Mouse (Mus musculus) limb, embryonic 13.5 days (tissue): ENCODE data around the gene Mdfi. TPM values are rescaled to one million over a fixed set of nuclear protein-coding genes. Genes with fewer than 3 reads are reported as not detected.
"Not testable (repeated sequence)": the region's sequence is repeated elsewhere in the genome, so short reads cannot be mapped to it uniquely, and the experiment has no call there.

ENCODE experiments used
- ATAC-seq: fragments of 200-750 bp; cut with Nextera tagmentation; 2 replicates; pipeline ENCODE4 v1.8.0; 2017; ENCODE audit warnings: low read depth, moderate number of reproducible peaks, moderate TSS enrichment; ENCODE audit not compliant: low FRiP score
- H3K27ac ChIP-seq: fragments of 300-500 bp; sonication (generic); 2 replicates; pipeline ENCODE4 v1.5.1; 2015; ENCODE audit warnings: inconsistent platforms, mild to moderate bottlenecking, moderate library complexity
- H3K27me3 ChIP-seq: fragments of 300-500 bp; sonication (generic); 2 replicates; pipeline ENCODE4 v1.6.1; 2015; ENCODE audit warnings: mild to moderate bottlenecking, inconsistent platforms
- H3K36me3 ChIP-seq: fragments of 300-500 bp; sonication (generic); 2 replicates; pipeline ENCODE4 v1.6.1; 2015; ENCODE audit warnings: inconsistent platforms, mild to moderate bottlenecking, moderate library complexity
- H3K4me1 ChIP-seq: fragments of 300-500 bp; sonication (generic); 2 replicates; pipeline ENCODE4 v1.6.1; 2015; ENCODE audit warnings: inconsistent platforms
- H3K4me2 ChIP-seq: fragments of 300-500 bp; sonication (generic); replicated peaks from 2 replicates; pipeline ENCODE4 v1.6.1; 2015; ENCODE audit warnings: inconsistent platforms, mild to moderate bottlenecking, moderate library complexity
- H3K4me3 ChIP-seq: fragments of 300-500 bp; sonication (generic); 2 replicates; pipeline ENCODE4 v1.5.1; 2015; ENCODE audit warnings: moderate library complexity, mild to moderate bottlenecking, inconsistent platforms
- H3K9ac ChIP-seq: fragments of 300-500 bp; sonication (generic); 2 replicates; pipeline ENCODE4 v1.6.1; 2015; ENCODE audit warnings: mild to moderate bottlenecking, inconsistent platforms
- H3K9me3 ChIP-seq: fragments of 300-500 bp; sonication (generic); 2 replicates; pipeline ENCODE4 v1.6.1; 2016; ENCODE audit warnings: inconsistent platforms
- WGBS: fragments of 180-500 bp; shearing (Covaris S2); methylation state at CpG from one replicate; pipeline ENCODE4 v1.1.7; 2015; 5-methylcytosine and 5-hydroxymethylcytosine counted together
- polyA plus RNA-seq: library from polyadenylated mRNA; unstranded; fragments of >200 nt; fragmentation: Nextera tagmentation; extraction: Ambion mirVana; gene quantifications from 2 replicates; pipeline ENCODE4 v1.2.1, GENCODE M21; 2015

Gene Mdfi
- polyA plus RNA-seq, 1 experiment from 2014 or later: 33.9 TPM

DNA sequence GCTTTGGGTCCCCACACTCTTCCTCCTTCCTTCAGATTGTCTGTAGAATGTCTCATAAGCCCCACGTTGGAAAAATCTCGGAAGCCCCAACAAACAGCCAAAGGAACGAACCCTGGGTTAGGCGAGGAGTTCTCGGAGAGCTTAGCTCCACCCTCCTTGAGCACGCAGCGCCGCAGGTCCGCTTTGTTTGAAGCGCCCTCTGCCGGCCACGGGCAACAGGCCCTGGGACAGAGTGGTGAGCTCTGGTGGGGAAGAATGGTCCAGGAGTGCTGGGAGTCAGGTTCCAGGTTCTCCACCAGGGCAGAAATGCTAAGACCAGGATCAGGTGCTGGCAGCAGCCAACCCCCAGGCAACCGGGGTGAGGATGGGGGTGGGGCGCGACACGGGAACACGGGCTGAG is 30.0 kb upstream of the Mdfi start:
- H3K9ac ChIP-seq: no peak overlapping the region
- WGBS: 2% methylated on average over 17 of the region's 17 CpGs

GRCm38 (mm10) chr17:47863437-47863836 is 28.9 kb upstream of the Mdfi start:
- Histone ChIP-seq H3K27me3 (no peaks in the 10 kb centered on the region), H3K4me3 (no peak overlapping the region), H3K4me2 (peak overlapping the region; percentile 17), H3K36me3 (peaks cover 21% of the 10 kb centered on the region), H3K4me1 (peaks cover 31% of the 10 kb centered on the region), H3K9me3 (no peaks in the 10 kb centered on the region), H3K9ac (peak overlapping the region; percentile 45), H3K27ac (peak overlapping the region; percentile 81)
- WGBS: 22% methylated on average over 11 of the region's 11 CpGs
- peak; percentile 49; the same call in 1 of the 2 replicates for ATAC-seq

More for the DNA sequence above, 30.0 kb upstream of the Mdfi start:
- peak overlapping the region; percentile 81; the same call in 1 of the 2 replicates for H3K27ac ChIP-seq
- ATAC-seq: peak; percentile 82
- peaks cover 31% of the 10 kb centered on the region for H3K4me1 ChIP-seq
- H3K27me3 ChIP-seq: no peaks in the 10 kb centered on the region
- H3K4me3 ChIP-seq: no peak overlapping the region
- H3K36me3 ChIP-seq: peaks cover 32% of the 10 kb centered on the region
- H3K4me2 ChIP-seq: peak overlapping the region; percentile 35
- no peaks in the 10 kb centered on the region for H3K9me3 ChIP-seq

GRCm38 (mm10) chr17:47863023-47863422 is 28.5 kb upstream of the Mdfi start:
- H3K27ac ChIP-seq: peak overlapping the region; percentile 81
- no peaks in the 10 kb centered on the region for H3K27me3 ChIP-seq
- peak overlapping the region; percentile 45; the same call in 1 of the 2 replicates for H3K9ac ChIP-seq
- peak overlapping the region; percentile 17 for H3K4me2 ChIP-seq
- H3K4me1 ChIP-seq: peaks cover 31% of the 10 kb centered on the region
- 0 out of 2 replicates have a peak, but pooled peaks cover under 1% of the 10 kb centered on the region for H3K9me3 ChIP-seq
- ATAC-seq: no peak
- no peak overlapping the region for H3K4me3 ChIP-seq
- WGBS: 65% methylated on average over 4 of the region's 4 CpGs
- peaks cover 17% of the 10 kb centered on the region for H3K36me3 ChIP-seq

DNA sequence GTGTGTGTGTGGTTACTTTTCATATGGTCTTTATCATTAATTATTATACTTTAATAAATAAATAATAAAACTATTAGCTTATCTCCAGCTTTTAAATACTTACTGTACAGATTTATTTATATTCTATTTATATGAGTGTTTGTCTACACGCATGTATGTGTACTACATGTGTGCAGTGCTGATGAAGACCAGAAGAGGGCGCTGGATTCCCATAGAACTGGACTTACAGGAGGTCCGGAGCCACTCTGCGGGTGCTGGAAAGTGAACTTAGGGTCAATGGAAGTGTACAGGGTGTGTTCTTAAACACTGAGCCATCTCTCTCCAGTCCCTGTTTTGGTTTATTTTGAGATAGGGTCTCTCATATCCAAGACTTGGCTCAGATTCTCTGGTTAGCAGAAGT is 21.1 kb upstream of the Mdfi start:
- H3K4me1 ChIP-seq: peaks cover 14% of the 10 kb centered on the region
- H3K9me3 ChIP-seq: peaks cover 12% of the 10 kb centered on the region; the same call in 1 of the 2 replicates
- H3K27ac ChIP-seq: no peak overlapping the region
- ATAC-seq: no peak
- WGBS: 79% methylated on average over 4 of the region's 4 CpGs
- no peak overlapping the region for H3K4me2 ChIP-seq
- 0 out of 2 replicates have a peak, but pooled peaks cover 7% of the 10 kb centered on the region for H3K27me3 ChIP-seq
- no peak overlapping the region for H3K9ac ChIP-seq
- H3K4me3 ChIP-seq: no peak overlapping the region
- H3K36me3 ChIP-seq: no peaks in the 10 kb centered on the region

GRCm38 (mm10) chr17:47854908-47855307 is 20.4 kb upstream of the Mdfi start:
- Histone ChIP-seq H3K27ac (no peak overlapping the region), H3K9ac (no peak overlapping the region), H3K4me2 (no peak overlapping the region), H3K4me3 (no peak overlapping the region), H3K36me3 (no peaks in the 10 kb centered on the region), H3K27me3 (0 out of 2 replicates have a peak, but pooled peaks cover 7% of the 10 kb centered on the region), H3K4me1 (peaks cover 10% of the 10 kb centered on the region), H3K9me3 (peaks cover 12% of the 10 kb centered on the region; the same call in 1 of the 2 replicates)
- ATAC-seq: no peak
- 78% methylated on average over 8 of the region's 8 CpGs for WGBS

- WGBS: 76% methylated on average over 4 of the region's 4 CpGs
- Histone ChIP-seq H3K27ac (no peak overlapping the region), H3K4me3 (no peak overlapping the region), H3K4me1 (peaks cover 10% of the 10 kb centered on the region), H3K9me3 (peaks cover 12% of the 10 kb centered on the region; the same call in 1 of the 2 replicates), H3K27me3 (0 out of 2 replicates have a peak, but pooled peaks cover 7% of the 10 kb centered on the region), H3K4me2 (no peak overlapping the region), H3K36me3 (no peaks in the 10 kb centered on the region), H3K9ac (no peak overlapping the region)
- no peak for ATAC-seq
Observed at GRCm38 (mm10) chr17:47853760-47854159, 19.3 kb upstream of the Mdfi start.

- Histone ChIP-seq H3K27me3 (0 out of 2 replicates have a peak, but pooled peaks cover 7% of the 10 kb centered on the region), H3K9ac (no peak overlapping the region), H3K4me2 (no peak overlapping the region), H3K9me3 (peaks cover 12% of the 10 kb centered on the region; the same call in 1 of the 2 replicates), H3K4me1 (peaks cover 10% of the 10 kb centered on the region), H3K27ac (no peak overlapping the region), H3K36me3 (no peaks in the 10 kb centered on the region), H3K4me3 (no peak overlapping the region)
- WGBS: 93% methylated on average over 3 of the region's 4 CpGs
- ATAC-seq: no peak
Observed at GRCm38 (mm10) chr17:47853336-47853735, 18.8 kb upstream of the Mdfi start.

- not testable (repeated sequence) for H3K27me3 ChIP-seq, H3K36me3 ChIP-seq, H3K27ac ChIP-seq, H3K9me3 ChIP-seq
- WGBS: 11% methylated on average over 22 of the region's 22 CpGs
- H3K4me3 ChIP-seq: peak overlapping the region; percentile 27
- peak overlapping the region; percentile 66 for H3K4me2 ChIP-seq
- peaks cover 10% of the 10 kb centered on the region for H3K4me1 ChIP-seq
- ATAC-seq: peak; percentile 51; the same call in 1 of the 2 replicates
- H3K9ac ChIP-seq: peak overlapping the region; percentile 31
Observed at GRCm38 (mm10) chr17:47851798-47852360, 17.4 kb upstream of the Mdfi start.

DNA sequence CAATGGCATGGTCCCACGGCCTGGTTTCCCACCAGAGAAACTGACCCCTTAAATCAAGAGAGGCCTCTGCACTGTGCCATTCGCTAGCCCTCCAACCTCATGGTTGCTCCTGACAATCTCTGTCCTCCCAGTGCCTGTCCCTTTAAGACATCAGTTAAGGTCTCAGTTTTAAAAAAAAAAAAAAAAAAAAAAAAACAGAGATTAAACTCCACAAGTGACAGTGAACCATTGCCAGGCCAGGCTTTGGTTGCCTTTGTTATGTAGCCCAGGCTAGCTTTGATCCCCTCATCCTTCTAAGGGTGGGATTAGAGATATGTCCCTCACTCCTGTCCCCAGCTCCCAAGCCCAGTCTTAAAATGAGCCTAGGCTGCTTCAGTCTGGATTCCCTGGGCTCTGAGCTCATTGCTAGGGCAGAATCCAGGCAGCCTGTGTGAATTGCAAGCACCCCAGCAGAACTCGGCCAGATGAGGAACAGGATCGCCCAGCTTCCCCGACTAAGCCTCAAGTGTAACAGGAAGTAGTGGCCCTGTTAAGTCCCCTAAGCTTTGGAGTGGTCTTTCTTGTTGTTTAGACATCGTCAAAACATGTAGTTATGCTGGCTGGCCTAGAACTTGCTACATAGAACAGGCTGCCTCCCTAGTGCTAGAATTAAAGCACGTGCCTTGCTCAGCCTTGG is 16.3 kb upstream of the Mdfi start:
- H3K9ac ChIP-seq: no peak overlapping the region
- no peak overlapping the region for H3K4me3 ChIP-seq
- no peak overlapping the region for H3K27ac ChIP-seq
- peaks cover 10% of the 10 kb centered on the region for H3K4me1 ChIP-seq
- H3K9me3 ChIP-seq: peaks cover 3% of the 10 kb centered on the region; the same call in 1 of the 2 replicates
- 70% methylated on average over 7 of the region's 7 CpGs for WGBS
- H3K27me3 ChIP-seq: 0 out of 2 replicates have a peak, but pooled peaks cover 7% of the 10 kb centered on the region
- no peak for ATAC-seq
- no peaks in the 10 kb centered on the region for H3K36me3 ChIP-seq
- no peak overlapping the region for H3K4me2 ChIP-seq

- Histone ChIP-seq H3K27me3 (0 out of 2 replicates have a peak, but pooled peaks cover 7% of the 10 kb centered on the region), H3K4me1 (peaks cover 10% of the 10 kb centered on the region), H3K27ac (no peak overlapping the region), H3K36me3 (no peaks in the 10 kb centered on the region), H3K4me3 (no peak overlapping the region), H3K9me3 (no peaks in the 10 kb centered on the region), H3K9ac (no peak overlapping the region), H3K4me2 (no peak overlapping the region)
- WGBS: 87% methylated on average over 3 of the region's 3 CpGs
- no peak for ATAC-seq
Observed at GRCm38 (mm10) chr17:47850035-47850434, 15.5 kb upstream of the Mdfi start.

- no peak overlapping the region for H3K4me2 ChIP-seq
- no peaks in the 10 kb centered on the region for H3K9me3 ChIP-seq
- ATAC-seq: no peak
- H3K36me3 ChIP-seq: no peaks in the 10 kb centered on the region
- H3K4me1 ChIP-seq: peaks cover 10% of the 10 kb centered on the region
- 88% methylated on average over 6 of the region's 6 CpGs for WGBS
- 0 out of 2 replicates have a peak, but pooled peaks cover 7% of the 10 kb centered on the region for H3K27me3 ChIP-seq
- H3K9ac ChIP-seq: no peak overlapping the region
- H3K4me3 ChIP-seq: no peak overlapping the region
- no peak overlapping the region for H3K27ac ChIP-seq
Observed at GRCm38 (mm10) chr17:47847985-47848384, 13.5 kb upstream of the Mdfi start.

GRCm38 (mm10) chr17:47845609-47846008 is 11.1 kb upstream of the Mdfi start:
- Histone ChIP-seq H3K36me3 (no peaks in the 10 kb centered on the region), H3K4me1 (0 out of 2 replicates have a peak, but pooled peaks cover 5% of the 10 kb centered on the region), H3K27ac (no peak overlapping the region), H3K27me3 (no peaks in the 10 kb centered on the region), H3K4me2 (no peak overlapping the region), H3K9me3 (no peaks in the 10 kb centered on the region), H3K9ac (no peak overlapping the region), H3K4me3 (no peak overlapping the region)
- 76% methylated on average over 11 of the region's 11 CpGs for WGBS
- no peak for ATAC-seq
